Mouse (Mus musculus) right cerebral cortex, adult 2 months (tissue): Measurements from ENCODE around the gene Celf2.
A peak's percentile ranks its signal among the peaks of the same experiment; 100 is the strongest.

Experiments used
- DNase-seq, 2 experiments: peaks; one replicate each; pipeline ENCODE4 v3.0.0; 2021 to 2022; ENCODE audit warnings: low spot score in 2 of 2

The Celf2 gene

DNA sequence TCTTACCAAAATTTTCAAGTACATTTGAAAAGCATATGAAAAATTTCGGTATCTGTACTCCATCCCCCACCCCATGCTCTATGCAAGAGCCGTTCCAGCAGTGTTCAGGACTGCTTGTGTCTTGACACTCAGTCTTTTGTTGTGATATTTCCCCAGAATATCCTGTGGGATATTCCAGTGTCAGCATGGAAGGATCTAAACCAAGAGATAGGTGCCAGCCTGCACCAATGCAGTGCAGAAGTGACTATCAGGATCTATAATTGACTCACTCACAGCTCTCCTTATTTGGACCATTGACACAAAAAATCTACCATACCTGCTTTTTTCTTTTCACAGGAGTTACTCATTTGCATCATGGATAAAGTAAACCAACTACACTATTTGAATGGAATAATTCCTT, 116.9 kb downstream of the Celf2 start:
- no peak for DNase-seq

DNA sequence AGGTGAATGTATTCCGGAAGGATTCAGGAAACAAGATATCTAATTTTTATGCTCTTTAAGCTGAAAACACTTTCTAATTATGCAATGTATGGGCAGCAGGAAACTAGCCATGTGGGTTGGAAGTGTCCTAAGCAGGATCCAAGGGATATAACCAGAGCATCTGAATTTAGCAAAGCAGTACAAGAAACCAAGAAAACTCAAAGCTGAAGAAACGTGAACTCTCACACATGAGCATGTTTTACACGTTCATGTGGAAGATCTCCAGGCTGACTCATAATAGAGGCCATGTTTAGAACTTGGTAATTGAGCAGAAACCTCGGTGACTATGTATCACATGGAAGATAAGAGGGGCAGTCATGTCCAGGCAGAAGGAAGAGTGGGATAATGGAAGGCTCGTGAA, 120.1 kb downstream of the Celf2 start:
- DNase-seq, result no peak

DNA sequence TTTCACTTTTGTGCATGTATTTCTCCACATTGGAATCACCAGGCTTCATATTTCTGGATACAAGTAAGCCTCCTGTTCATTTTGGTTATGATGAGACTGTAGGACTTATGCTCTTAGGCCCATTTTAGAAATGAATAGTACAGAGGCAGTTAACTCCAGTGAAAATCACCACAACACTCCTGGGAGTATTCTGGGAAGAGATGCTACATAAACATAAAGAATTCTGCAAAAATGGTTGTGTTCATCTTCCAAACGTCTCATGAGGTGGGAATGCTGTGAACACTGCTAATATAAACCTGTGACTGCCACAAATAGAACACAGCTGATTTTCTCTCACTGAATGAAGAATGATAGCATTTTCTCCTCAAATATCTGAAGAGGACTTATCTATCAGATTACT, 130.6 kb downstream of the Celf2 start:
- DNase-seq, result no peak

DNA sequence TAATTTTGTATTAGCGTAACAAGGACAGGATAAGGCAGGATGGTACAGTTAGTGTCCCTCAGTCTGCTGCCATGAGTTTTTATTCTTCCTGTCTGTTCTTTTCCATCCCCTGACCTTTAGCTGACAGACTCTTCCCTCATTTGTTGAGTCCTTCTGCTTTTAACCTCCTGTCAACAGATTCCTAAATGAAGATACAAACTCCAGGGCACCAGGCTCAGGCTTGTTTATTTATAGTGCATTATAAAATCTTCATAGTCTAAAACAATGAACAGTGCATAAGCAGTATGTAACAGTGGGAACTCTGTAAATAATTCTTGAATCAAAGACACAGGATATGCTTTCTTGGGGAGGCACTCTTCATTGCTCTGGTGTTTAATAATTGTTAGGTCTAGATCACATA, 131.5 kb downstream of the Celf2 start:
- DNase-seq, result no peak

GRCm38 (mm10) chr2:7367738-7368137, 141.6 kb downstream of the Celf2 start:
- DNase-seq, result no peak

DNA sequence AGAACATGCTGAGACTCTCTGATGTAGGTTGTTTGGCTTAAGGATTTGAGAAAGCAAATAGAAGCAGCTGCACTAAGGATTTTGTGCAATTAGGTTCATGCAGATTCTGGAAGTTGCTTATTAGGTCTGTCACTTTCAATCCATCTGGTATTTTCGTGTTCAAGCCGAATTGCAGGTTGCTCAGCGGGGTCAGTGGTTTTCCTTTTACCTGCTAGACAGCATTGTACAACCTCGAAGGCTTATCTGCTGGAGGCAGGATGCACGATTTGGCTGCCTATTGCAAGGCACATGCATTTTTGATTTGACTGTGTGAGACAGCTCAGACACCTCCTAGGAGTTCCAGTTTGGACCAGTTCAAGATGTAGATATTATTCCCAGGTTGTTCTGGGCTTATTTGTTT, 149.8 kb downstream of the Celf2 start:
- no peak for DNase-seq

- no peak for DNase-seq
Measured at GRCm38 (mm10) chr2:7358816-7359215, 150.5 kb downstream of the Celf2 start.

DNA sequence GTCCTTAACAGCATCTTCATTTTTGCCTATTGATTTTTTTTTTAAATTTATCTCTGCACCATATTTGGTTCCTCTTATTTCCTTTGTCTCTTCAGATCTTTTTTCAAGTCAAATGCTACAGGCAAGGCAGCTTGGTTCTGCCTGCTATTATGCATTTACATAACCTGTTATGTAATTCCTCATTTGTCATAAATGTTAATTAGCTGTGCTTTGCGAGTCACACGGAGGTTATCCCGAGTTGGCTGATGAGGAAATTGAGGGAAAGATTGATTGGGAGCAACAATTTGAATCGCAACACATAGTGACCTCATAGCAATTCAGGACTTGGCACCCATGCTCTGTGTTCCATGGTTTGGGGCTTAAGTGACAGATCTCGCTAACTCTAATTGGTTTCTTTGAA, 158.1 kb downstream of the Celf2 start:
- no peak for DNase-seq

DNA sequence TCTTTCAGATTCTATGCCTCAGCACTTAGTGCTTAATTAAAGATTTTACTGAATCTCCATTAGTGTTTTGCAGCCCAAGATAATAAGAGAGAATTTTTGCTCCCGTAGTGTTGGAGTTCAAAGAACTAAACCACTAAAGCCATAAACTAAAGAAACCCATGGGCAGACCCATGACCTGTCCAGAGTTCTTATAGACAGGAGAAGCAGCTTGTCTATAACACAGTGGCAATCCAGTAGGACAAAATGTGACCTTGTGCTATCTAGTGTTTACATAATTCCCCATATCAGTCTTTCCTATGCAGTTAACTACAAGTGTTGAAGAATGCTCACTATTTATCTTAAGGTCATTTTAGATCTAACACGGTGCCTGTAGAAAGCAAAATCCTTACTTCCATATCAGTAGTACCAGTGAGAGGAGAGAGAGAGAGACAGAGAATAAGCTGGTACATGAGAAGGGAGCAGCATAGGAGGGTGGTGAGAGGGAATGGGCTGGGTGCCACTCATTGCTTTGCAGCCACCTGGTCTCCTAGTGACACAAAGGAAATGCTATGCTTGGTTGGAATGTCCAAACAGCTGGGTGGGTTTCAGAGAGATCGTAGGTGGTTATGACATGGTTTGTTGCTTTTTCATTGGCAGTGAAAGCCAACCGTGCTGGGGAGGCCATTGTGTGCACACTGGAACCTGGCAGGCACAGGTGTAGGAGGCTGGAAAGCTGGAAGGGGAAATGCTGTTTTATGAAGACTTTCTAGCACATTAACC, 162.5 kb downstream of the Celf2 start:
- peak; percentile 53 to 60 for DNase-seq

DNA sequence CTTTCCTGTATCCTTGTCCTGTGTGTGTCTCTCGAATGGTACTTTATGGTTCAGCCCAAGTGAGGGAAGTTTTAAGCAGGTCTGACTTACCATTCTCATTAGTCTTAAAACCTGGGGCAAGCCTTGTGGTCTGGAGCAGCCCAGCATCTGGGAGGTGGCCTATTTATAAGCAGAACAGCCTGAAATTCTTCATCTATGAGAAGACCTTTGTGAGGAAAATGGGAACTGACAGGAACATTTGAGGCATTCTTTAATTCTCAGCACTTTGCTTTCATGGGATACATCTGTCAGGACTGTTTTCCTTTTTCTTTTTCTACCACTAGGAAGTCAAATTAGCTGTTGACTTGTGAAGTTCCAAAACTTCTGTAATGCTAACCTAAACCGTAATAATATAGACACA, 164.4 kb downstream of the Celf2 start:
- DNase-seq, result no peak

GRCm38 (mm10) chr2:7342911-7343478, 166.4 kb downstream of the Celf2 start:
- DNase-seq, result no peak

DNA sequence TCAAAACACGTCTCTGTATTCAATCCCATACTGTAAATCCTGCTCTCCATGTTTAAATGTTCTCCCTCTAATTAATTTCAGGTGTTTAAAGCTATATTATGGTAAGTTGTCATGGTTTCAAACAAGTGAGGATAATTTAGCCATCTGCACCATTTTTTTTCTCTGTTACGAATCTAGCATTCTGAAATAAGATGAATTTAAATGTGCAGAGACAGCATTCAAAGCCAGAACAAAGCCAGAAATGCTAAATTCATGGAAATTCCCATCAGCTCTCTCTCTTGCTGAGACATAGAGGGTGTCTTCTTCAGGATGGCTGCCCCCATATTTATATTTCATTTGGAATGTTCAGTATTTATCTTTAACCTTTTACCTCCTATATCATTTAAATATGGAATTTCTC, 174.5 kb downstream of the Celf2 start:
- no peak for DNase-seq

- no peak for DNase-seq
Measured at GRCm38 (mm10) chr2:7328018-7328899, 181.1 kb downstream of the Celf2 start.

DNA sequence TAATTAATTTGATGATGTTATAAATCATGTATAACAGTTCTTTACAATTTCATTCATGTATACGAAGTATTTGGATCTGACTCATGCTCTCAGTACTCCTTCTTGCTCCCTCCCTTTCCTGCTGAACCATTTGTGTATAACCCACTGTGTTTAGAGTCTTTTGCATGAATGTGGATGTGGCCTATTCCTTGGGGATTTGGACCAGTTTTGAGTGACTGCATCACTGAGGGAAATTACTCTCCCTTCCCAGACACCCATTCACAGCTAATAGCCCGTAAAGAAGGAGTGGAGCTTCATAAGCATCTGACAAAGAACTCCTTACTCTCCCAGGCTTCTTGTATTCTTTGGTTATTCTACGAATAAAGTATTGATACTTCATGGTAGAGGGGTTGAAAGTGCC, 189.6 kb downstream of the Celf2 start:
- no peak for DNase-seq

GRCm38 (mm10) chr2:7311776-7312175, 197.6 kb downstream of the Celf2 start:
- no peak for DNase-seq

DNA sequence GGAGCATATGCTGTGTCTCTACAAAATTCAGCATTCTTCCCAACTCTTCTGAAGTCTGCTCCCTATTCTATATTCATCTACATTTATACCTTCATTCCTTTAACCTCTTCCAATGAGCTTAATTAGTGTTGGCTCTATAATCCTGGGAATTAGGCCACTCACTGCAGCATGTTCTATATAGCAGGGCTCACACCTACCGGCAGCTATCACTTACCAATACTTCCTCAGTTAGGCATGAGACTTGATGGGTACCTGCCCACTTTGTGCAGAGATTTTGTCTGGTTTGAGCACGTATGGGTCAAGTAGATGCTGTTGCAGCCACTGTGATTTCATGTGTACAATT, 198.6 kb downstream of the Celf2 start:
- no peak for DNase-seq

DNA sequence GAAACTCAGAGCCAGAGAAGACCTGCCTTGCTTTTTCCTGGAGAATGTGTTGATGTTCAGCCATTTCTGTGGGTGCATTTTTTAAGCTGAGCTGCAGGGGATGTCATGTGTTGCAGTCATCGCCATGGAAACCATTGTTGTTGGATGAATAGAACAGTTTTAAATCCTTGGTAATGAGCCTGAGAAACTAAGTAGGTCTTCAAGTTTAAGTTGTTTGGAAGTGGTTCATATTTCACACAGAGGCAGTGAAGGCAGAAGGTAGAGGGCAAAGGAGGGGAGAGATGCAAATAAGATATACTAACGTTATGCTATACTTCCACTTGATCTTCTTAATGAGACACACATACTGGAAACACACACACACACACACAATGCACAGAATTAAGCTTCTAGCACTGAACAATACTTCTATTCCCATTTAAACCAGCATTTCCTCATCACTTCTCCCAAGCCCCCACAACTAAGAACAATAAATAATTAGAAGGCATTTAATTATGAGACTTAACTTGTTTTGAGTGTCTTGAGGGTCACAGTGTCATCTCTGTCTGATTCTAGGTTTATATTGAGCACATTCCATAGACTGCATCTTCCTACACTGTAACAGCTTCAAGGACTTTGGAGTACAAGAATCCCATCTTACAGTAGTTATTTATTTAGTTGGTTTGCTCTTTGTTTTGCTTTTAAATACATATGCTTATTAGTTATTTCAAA, 199.1 kb downstream of the Celf2 start:
- no peak for DNase-seq

DNA sequence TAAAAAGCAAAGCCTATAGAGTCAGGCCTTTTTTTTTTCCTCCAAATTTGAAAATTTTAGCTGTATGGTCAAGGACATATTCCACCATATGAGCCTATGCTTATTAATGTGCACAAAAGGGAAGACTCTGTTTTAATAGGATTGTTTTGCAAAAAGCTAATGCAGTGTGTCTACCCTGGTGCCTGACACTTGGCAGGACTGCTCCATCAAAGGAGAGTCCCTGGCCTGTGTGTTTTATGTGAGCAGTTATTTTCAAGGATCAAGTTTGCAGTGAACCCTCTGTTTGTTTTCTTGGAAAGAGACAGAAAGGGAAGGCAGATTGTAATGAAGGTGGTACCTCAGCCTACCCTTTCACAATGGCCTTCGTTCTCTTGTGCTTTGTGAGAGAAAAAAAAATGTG, 200.0 kb downstream of the Celf2 start:
- DNase-seq, result no peak

GRCm38 (mm10) chr2:7308731-7309130, 200.6 kb downstream of the Celf2 start:
- DNase-seq, result no peak

- no peak for DNase-seq
Measured at GRCm38 (mm10) chr2:7287434-7287833, 221.9 kb downstream of the Celf2 start.

DNA sequence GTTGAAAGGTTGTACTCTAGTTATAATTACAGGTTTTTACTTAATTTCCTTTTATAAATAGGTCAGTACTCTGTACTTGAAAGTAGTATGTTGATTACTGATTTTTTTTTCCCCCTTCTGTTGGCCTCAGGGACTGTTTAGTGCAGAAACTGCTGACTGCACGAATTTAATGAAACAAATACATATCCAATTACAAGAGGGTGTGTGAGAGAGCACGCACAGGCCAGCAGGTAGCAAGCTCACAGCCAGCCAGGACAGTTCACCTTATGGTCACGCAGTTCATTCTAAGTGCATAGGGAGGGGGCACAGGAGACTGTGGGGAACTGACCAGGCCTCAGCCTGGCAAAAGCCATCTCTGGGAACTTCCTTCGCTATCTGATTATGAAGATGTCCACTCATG, 236.1 kb downstream of the Celf2 start:
- DNase-seq, result no peak

DNA sequence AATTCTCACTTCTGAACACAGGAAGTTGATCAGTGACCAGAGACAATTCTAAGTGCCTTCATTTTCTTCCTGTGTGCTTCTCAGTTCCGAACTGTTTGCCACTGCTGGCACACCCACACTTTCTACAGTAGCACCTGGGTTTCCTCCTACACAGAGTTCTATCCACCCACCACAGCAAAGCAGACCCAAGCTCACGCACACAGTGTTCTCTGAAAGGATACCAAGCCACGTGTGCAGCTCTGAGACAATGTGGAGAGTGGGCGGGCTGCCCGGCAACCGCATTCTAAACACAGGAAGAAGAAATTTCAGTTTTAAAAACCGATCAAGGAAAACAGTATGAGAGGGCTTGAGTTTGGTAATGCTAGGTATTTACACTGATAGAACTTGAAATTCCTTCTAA, 239.3 kb downstream of the Celf2 start:
- peak; percentile 88 to 89 for DNase-seq
